Mouse (Mus musculus) fat pad, adult 2 months (tissue): ENCODE results near the gene Fras1.

Experiments
- DNase-seq: peaks from one replicate; pipeline ENCODE4 v3.0.0-alpha.2; 2011; ENCODE audit warnings: low read depth, low spot score; ENCODE audit errors: extremely low read depth

The Fras1 gene

GRCm38 (mm10) chr5:96402555-96402954 is 28.8 kb downstream of the Fras1 start:
- DNase-seq = no peak

DNA sequence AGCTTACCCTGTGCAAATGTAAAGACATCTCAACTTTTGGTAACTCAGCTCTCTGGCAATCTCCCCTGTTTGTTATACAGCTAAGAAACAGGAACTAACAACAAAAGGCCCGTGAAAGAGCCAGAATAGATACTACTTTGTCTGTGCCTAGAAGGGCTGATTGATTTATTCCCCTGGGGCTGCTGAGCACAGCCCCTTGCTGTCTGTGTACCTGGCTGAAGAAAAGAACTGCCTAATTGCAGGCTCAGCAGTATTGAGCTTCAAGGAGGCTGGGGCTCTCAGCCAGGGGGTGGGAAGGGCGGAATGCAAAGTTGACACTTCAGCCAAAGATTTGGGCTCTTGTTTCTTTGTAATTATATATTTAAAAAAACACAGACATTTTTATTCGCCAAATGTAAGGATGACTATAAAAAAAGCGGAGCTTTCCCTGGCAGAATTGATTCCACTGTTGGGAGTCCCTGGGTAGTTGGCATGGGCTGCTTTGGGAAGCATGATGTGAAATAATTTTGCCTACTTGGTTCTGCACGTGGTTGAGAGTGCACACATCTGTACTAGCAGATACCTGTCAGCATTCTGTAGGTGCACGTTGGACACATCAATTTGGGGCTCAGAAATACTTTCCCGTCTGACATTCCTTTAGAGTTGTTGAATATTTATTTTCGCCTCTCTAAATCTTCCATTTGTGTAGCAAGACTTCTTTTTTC is 31.5 kb downstream of the Fras1 start:
- no peak for DNase-seq

DNA sequence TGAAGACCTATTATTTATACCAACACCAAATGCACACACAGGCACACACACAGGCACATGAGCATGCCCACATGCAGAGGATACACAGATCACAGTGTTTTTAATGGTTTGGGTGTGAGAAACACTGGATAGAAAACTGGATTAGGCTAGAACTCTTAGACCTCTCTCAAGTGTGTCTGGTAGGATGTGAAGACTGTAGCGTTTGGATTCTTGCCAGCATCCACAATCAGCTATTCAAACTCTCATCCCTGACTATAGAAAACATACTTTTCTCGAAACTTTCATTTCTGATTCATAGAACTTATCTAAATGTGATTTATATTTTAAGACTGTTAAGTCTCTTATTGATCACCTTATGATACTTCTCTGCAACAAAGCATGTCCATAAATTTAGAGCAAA is 34.5 kb downstream of the Fras1 start:
- DNase-seq = no peak

- DNase-seq = no peak
Measured at GRCm38 (mm10) chr5:96412754-96413394, 39.1 kb downstream of the Fras1 start.

DNA sequence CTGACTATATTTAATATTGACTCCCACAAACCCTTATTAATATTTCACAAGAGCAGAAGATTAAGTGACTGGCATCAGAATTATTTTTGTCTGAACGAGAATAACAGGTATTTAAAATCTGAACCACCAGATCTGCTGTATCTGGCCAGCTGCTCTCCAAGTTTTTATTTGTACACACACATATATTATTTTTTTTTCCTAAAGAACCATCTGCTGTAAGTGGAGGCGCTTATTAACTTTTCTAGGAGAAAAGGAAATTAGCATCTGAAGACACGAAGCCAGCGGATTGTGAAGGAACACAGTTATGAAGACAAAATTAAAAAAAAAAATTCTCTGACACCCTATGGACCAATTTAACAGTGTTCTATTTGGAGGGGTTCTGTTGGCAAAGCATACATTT is 43.4 kb downstream of the Fras1 start:
- no peak for DNase-seq

GRCm38 (mm10) chr5:96421550-96421949 is 47.8 kb downstream of the Fras1 start:
- no peak for DNase-seq

GRCm38 (mm10) chr5:96422716-96423115 is 49.0 kb downstream of the Fras1 start:
- no peak for DNase-seq

DNA sequence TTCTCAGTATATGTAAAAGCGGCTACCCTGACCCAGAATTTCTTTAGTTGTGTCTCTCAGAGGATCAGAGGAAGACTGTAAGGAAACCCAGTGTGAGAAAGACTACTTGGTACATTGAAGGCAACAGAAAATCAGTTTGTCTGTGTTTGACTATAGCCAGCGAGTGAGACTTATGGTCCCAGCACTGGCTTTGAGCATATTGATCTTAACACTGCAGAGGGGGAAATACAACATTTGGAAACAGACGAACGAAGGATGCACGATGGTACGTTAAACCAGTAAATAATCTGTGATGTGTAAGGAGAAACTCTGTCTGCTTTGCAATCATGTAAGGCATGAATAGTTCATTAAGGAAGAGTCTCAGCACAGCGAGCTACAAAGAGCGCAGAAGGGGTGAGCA is 51.6 kb downstream of the Fras1 start:
- DNase-seq = no peak

- DNase-seq = no peak
Measured at GRCm38 (mm10) chr5:96429532-96430141, 55.9 kb downstream of the Fras1 start.

DNA sequence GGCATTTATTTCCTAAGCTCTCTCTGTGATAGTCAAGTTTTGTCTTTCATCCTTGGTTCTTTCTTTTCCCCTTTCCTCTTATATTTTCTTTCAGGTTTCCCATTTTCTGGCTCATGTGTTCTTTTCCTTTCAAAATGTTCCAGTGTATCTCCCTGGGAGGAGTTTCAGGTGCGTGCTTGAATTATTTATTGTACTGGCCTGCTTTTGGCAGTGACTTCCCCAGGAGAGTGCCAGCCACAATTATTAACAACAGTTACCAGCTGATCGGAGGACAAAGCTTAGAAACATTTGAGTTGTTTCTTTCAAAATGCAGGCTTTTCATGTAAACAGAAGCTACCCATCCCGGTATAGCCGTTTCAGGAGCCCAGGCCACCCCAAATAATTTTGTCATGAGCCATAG is 64.1 kb downstream of the Fras1 start:
- DNase-seq = no peak

DNA sequence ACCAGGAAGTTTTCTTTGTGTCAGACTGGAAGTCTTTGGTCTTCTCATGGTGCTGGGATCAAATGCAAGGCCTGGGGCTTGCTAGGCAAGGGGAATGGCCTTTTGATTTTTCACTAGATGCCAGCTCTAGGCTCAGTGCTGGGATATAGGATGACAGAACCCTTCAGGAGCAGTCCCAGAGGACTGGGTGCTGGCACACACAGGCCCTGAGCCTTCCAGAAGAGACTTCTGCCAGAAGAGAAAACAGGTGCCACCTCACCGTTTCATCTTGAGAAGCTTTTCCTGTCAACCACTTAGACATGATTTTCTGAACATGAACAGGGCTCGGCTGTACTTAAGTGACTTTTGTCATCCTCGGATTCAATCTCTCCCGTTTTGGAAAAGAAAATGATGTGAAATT is 66.1 kb downstream of the Fras1 start:
- no peak for DNase-seq

- DNase-seq = no peak
Measured at GRCm38 (mm10) chr5:96447460-96447859, 73.7 kb downstream of the Fras1 start.

DNA sequence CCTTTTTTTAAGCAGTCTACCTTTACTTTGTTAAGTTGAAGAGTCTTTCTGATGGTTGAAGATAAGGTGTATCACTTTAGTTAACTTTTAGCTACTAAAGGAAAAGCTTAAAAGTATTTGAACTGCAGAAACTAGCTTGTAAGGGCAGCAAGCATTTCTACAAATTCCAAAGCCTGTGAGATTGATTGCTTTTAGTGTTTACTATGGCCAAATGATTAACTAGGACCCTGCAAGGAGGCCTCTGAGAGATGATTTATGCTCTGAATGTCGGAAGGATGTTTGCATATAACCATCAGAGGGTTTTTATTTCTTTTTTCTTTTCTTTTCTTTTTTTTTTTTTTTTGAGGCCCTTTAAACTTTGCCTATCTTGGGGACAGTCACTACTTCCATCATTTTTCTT is 78.3 kb downstream of the Fras1 start:
- no peak for DNase-seq

- DNase-seq = no peak
Measured at GRCm38 (mm10) chr5:96453386-96453785, 79.6 kb downstream of the Fras1 start.

GRCm38 (mm10) chr5:96454422-96454821 is 80.7 kb downstream of the Fras1 start:
- DNase-seq = no peak

GRCm38 (mm10) chr5:96455241-96455640 is 81.5 kb downstream of the Fras1 start:
- no peak for DNase-seq

- DNase-seq = no peak
Measured at GRCm38 (mm10) chr5:96457436-96457958, 83.7 kb downstream of the Fras1 start.

GRCm38 (mm10) chr5:96459605-96460004 is 85.8 kb downstream of the Fras1 start:
- no peak for DNase-seq

DNA sequence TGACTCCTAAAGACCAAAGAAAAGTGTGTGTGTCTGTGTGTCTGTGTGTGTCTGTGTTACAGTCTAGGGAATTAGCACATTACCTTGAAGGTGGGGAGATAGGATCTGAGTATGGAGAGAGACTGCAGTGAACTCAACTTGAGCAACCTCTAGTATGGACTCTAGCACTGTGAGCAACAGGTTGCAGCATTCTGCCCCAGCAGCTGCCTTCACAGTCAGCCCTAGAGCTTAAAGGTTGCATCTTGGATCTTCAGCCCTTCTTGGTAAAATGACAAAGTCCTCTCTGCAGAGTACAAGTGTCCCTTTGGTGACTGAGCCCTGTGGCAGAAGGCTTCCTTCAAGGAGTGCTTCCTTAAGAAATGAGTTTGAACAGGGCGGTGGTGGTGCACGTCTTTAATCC is 88.4 kb downstream of the Fras1 start:
- DNase-seq = no peak

DNA sequence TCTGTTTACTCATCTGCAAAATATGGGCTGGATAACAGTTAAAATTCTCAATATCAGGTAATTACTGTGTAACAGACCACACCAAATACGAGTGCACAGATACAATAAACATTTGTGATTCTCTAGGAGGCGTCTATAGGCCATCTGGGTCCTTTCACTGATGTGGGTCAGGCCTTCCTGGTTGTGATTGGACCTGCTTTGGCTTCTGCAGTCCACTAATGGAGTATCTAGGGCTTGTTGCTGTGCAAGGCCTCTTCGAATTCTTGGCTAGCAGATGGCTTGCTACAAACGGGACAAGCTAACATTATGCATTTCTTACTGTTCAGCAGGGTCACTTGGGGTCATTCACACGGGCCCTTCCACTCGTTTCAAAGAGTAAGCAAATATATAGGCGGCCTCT is 92.7 kb downstream of the Fras1 start:
- DNase-seq = no peak

- DNase-seq = no peak
Measured at GRCm38 (mm10) chr5:96471995-96472394, 98.2 kb downstream of the Fras1 start.

DNA sequence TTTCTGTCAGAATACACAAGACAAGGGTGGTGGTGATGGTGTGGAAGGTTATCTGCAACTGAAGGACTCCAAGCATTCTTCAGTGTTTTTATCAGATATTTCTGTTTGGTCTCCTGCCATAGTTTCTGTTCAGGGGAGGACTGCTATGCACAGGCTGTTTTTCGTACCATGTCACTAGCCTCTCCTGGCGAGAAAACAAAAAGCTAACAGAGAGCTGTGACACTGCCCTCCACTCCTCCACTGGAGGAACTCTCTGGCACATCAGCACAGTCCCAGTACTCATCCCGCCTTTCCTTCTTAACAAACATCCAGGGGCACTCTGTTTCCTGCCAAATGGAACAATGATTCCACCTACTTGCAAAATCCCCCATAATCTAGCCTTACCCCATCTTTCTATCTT is 101.7 kb downstream of the Fras1 start:
- DNase-seq = no peak
